Mouse (Mus musculus) inflammation-experienced regulatory T-cells, adult 6 months (primary cell): ENCODE measurements around the gene Akap13. TPM values are rescaled to one million over a fixed set of nuclear protein-coding genes. Genes with fewer than 3 reads are reported as not detected.
A peak's percentile ranks its signal among the peaks of the same experiment; 100 is the strongest.

Experiments used
- ATAC-seq: one replicate; pipeline ENCODE4 v1.8.0; 2017
- polyA plus RNA-seq, 3 experiments: library from polyadenylated mRNA; unstranded; fragments of 100-300 nt; shearing (Covaris generic); gene quantifications; one replicate each; pipeline ENCODE4 v1.2.1; 2017

The Akap13 gene
- polyA plus RNA-seq, 3 experiments from 2014 or later = 228 to 429 (median 340) TPM

- ATAC-seq = no peak
These were observed 5.0 kb downstream of the Akap13 start for GRCm38 (mm10) chr7:75460290-75460689.

GRCm38 (mm10) chr7:75463579-75464162 lies 8.3 kb downstream of the Akap13 start:
- ATAC-seq = peak; percentile 15

- no peak for ATAC-seq
These were observed 12.5 kb downstream of the Akap13 start for GRCm38 (mm10) chr7:75467791-75468190.

GRCm38 (mm10) chr7:75470318-75470925 lies 15.1 kb downstream of the Akap13 start:
- ATAC-seq = no peak

GRCm38 (mm10) chr7:75472316-75473195 lies 17.2 kb downstream of the Akap13 start:
- ATAC-seq = no peak

GRCm38 (mm10) chr7:75473294-75473693 lies 18.0 kb downstream of the Akap13 start:
- no peak for ATAC-seq

- ATAC-seq = no peak
These were observed 18.7 kb downstream of the Akap13 start for GRCm38 (mm10) chr7:75474064-75474463.

- ATAC-seq = no peak
These were observed 19.3 kb downstream of the Akap13 start for GRCm38 (mm10) chr7:75474564-75475150.

GRCm38 (mm10) chr7:75478060-75478459 lies 22.7 kb downstream of the Akap13 start:
- ATAC-seq = no peak

- ATAC-seq = no peak
These were observed 25.5 kb downstream of the Akap13 start for GRCm38 (mm10) chr7:75480721-75481426.

- peak; percentile 87 for ATAC-seq
These were observed 30.7 kb downstream of the Akap13 start for GRCm38 (mm10) chr7:75486031-75486430.

- peak; percentile 27 for ATAC-seq
These were observed 40.7 kb downstream of the Akap13 start for GRCm38 (mm10) chr7:75495941-75496441.

GRCm38 (mm10) chr7:75498627-75499026 lies 43.3 kb downstream of the Akap13 start:
- ATAC-seq = no peak

- no peak for ATAC-seq
These were observed 43.9 kb downstream of the Akap13 start for GRCm38 (mm10) chr7:75499271-75499670.

GRCm38 (mm10) chr7:75500164-75500563 lies 44.8 kb downstream of the Akap13 start:
- no peak for ATAC-seq

- no peak for ATAC-seq
These were observed 45.5 kb downstream of the Akap13 start for GRCm38 (mm10) chr7:75500793-75501192.

GRCm38 (mm10) chr7:75504524-75504923 lies 49.2 kb downstream of the Akap13 start:
- no peak for ATAC-seq

- ATAC-seq = no peak
These were observed 51.3 kb downstream of the Akap13 start for GRCm38 (mm10) chr7:75506628-75507027.

GRCm38 (mm10) chr7:75509085-75509873 lies 53.9 kb downstream of the Akap13 start:
- ATAC-seq = peak; percentile 53

- no peak for ATAC-seq
These were observed 60.1 kb downstream of the Akap13 start for GRCm38 (mm10) chr7:75515472-75515871.
